Mouse (Mus musculus) stomach, embryonic 14.5 days (tissue): ENCODE results near the gene Adam15. TPM values are rescaled to one million over a fixed set of nuclear protein-coding genes. Genes with fewer than 3 reads are reported as not detected.

Experiments used
- ATAC-seq: fragments of 200-750 bp; cut with Nextera tagmentation; 2 replicates; pipeline ENCODE4 v1.8.0; 2017; ENCODE audit warnings: low read depth, moderate TSS enrichment; ENCODE audit not compliant: insufficient number of reproducible peaks, insufficient read depth, low FRiP score
- H3K27ac ChIP-seq: fragments of 300-500 bp; sonication (generic); 2 replicates; pipeline ENCODE4 v1.5.1; 2014; ENCODE audit warnings: mild to moderate bottlenecking, low read length, moderate library complexity, mixed read lengths
- H3K27me3 ChIP-seq: fragments of 300-500 bp; sonication (generic); 2 replicates; pipeline ENCODE4 v1.6.1; 2014; ENCODE audit warnings: low read length, control low read depth, mixed read lengths; ENCODE audit not compliant: control insufficient read depth, insufficient read depth
- H3K36me3 ChIP-seq: fragments of 300-500 bp; sonication (generic); 2 replicates; pipeline ENCODE4 v1.6.1; 2014; ENCODE audit warnings: mild to moderate bottlenecking, control low read depth, low read length, moderate library complexity, mixed read lengths; ENCODE audit not compliant: control insufficient read depth, insufficient read depth
- H3K4me1 ChIP-seq: fragments of 300-500 bp; sonication (generic); 2 replicates; pipeline ENCODE4 v1.6.1; 2014; ENCODE audit warnings: low read length, control low read depth, mixed read lengths; ENCODE audit not compliant: control insufficient read depth, insufficient read depth
- H3K4me2 ChIP-seq: fragments of 300-500 bp; sonication (generic); replicated peaks from 2 replicates; pipeline ENCODE4 v1.6.1; 2014; ENCODE audit warnings: low read depth, low read length, control low read depth
- H3K4me3 ChIP-seq: fragments of 300-500 bp; sonication (generic); 2 replicates; pipeline ENCODE4 v1.5.1; 2014; ENCODE audit warnings: low read depth, low read length, control low read depth
- H3K9ac ChIP-seq: fragments of 300-500 bp; sonication (generic); replicated peaks from 2 replicates; pipeline ENCODE4 v1.6.1; 2014; ENCODE audit warnings: low read depth, mild to moderate bottlenecking, control low read depth, low read length, moderate library complexity, mixed read lengths
- H3K9me3 ChIP-seq: fragments of 300-500 bp; sonication (generic); 2 replicates; pipeline ENCODE4 v1.6.1; 2016; ENCODE audit warnings: low read depth, low read length, control low read depth; ENCODE audit not compliant: control insufficient read depth
- WGBS: fragments of 180-500 bp; shearing (Covaris S2); extraction: QIAGEN DNeasy Blood & Tissue Kit; methylation state at CpG from one replicate; pipeline ENCODE4 v1.1.7; 2014; 5-methylcytosine and 5-hydroxymethylcytosine counted together
- polyA plus RNA-seq: library from polyadenylated mRNA; unstranded; fragments of >200 nt; fragmentation: Nextera tagmentation; extraction: Ambion mirVana; gene quantifications from 2 replicates; pipeline ENCODE4 v1.2.1, GENCODE M21; 2014

Adam15 gene
- polyA plus RNA-seq, 1 experiment from 2014 or later = 27.9 TPM

DNA sequence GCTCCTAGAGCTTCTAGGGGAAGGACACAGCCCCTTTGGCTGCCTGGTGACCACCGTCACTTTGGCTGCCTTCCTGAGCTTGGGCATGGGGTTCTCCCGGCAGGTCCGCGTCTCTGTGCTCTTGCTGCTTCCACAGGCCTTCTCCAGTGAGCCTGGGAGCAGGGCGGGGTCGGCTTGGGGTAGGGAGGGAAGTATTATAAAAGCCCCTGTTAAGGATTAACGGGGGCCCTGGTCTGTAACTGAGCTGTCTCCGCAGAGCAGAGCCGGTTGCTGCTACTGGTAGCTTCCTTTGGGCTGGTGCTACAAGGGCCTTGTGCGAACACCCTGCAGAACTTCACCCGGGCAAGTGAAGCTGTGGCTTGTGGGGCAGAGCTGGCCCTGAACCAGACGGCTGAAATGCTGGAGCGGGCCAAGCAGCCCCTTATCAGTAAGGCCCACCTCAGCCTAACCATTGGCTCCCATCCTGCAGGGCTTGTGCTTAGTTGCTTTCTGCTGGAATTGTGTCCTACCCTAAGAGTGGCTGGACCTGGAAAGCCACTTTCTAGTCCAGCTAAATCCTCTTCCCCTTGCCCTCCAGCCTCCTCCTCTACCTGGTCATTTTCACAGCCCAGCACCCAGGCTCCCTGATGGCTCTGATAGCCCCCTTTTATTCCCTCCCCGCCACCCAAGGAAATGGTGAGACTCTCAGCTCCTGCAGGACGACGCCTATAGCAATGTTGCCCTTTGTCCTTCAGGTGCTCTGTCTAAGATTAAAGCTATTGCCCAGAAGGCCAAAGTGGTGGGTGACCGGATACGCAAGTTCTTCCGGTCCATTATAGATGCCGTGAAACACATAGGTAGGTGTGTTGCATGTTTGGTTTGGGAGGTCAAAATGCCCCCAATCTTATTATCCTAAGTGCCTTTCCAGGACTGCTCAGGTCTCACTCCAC lies 16.0 kb upstream of the Adam15 start:
- 0 out of 2 replicates have a peak overlapping the region, but pooled peaks have one; percentile 33 for H3K9ac ChIP-seq
- 63% methylated on average over 20 of the region's 20 CpGs for WGBS
- H3K36me3 ChIP-seq = no peaks in the 10 kb centered on the region

DNA sequence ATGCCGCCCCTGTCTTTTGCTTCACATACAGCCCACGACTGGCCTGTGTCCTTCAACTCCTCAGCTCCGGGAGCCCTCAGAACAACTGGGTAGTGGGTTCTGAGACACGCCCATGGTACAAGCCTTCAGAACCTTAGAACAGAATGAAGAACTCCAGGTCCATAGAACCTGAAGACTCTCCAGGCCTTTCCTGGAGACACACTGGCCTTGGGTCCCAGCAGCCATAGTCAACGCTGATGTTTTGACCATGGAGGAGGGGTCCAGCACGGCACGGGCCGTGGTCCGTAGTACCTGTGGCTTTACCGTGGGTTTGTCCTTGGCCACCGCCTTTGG lies 15.3 kb upstream of the Adam15 start, which contains the start of gene Dcst1:
Dcst1 (minus strand) TSS at position 101 of the 333 bp plus-strand sequence.
- Histone ChIP-seq H3K36me3 (no peaks in the 10 kb centered on the region), H3K4me3 (no peak within 1 kb of the TSS), H3K4me1 (0 out of 2 replicates have a peak, but pooled peaks cover 4% of the 10 kb centered on the region), H3K9ac (0 out of 2 replicates have a peak within 1 kb of the TSS, but pooled peaks have one; percentile 33), H3K27ac (no peak within 1 kb of the TSS), H3K4me2 (no peak within 1 kb of the TSS), H3K9me3 (no peaks in the 10 kb centered on the region), H3K27me3 (no peaks in the 10 kb centered on the region)
- ATAC-seq = no peak
- 91% methylated on average over 11 of the region's 11 CpGs for WGBS

More for the DNA sequence above, 16.0 kb upstream of the Adam15 start:
- Histone ChIP-seq H3K4me1 (0 out of 2 replicates have a peak, but pooled peaks cover 4% of the 10 kb centered on the region), H3K27me3 (no peaks in the 10 kb centered on the region), H3K27ac (no peak overlapping the region), H3K9me3 (no peaks in the 10 kb centered on the region), H3K4me2 (no peak overlapping the region), H3K4me3 (no peak overlapping the region)
- no peak for ATAC-seq

DNA sequence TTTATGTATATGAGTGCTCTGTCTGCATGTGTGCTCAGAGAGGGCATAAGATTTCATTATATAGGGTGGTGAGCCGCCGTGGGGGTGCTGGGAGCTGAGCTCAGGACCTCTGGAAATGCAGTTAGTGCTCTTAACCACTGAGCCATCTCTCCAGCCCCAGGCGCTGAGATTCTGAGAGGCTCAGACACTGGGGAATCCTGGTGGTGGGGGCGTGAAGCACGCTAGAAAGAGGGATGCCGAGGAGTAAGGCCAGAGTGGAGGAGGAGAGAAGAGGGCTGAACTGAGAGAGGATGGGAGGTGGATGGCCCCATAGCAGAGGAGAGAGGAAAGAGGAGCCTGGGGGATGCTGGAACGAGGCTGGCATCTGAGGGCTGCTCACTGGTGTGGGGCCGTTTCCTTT lies 14.8 kb upstream of the Adam15 start:
- 0 out of 2 replicates have a peak, but pooled peaks cover 4% of the 10 kb centered on the region for H3K4me1 ChIP-seq
- ATAC-seq = no peak
- H3K4me3 ChIP-seq = no peak overlapping the region
- H3K27ac ChIP-seq = no peak overlapping the region
- H3K4me2 ChIP-seq = no peak overlapping the region
- H3K9me3 ChIP-seq = no peaks in the 10 kb centered on the region
- WGBS = 63% methylated on average over 8 of the region's 8 CpGs
- no peak overlapping the region for H3K9ac ChIP-seq
- H3K27me3 ChIP-seq = no peaks in the 10 kb centered on the region
- no peaks in the 10 kb centered on the region for H3K36me3 ChIP-seq

DNA sequence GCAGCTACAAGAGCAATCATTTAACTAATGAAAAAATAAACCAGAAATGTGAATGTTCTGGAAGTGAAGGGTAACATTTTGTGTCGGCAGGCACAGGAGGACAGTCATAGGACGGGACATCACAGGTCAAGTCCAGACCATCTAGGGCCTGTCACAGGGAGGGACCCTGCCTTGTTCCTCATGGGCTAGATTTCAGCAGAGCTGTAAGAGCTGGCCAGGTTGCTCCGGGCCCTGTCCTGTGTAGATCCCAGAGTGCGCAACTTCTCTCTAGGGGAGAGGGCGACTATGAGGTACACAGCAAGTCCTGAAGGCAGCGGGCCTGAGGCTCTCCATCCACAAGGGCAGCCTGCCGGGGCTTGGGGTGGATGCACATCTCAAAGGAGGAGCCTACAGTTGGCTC lies 11.9 kb upstream of the Adam15 start, which contains the start of gene Dcst2:
Dcst2 (plus strand) TSS at position 301 of the 400 bp plus-strand sequence.
- H3K27ac ChIP-seq = no peak within 1 kb of the TSS
- H3K9me3 ChIP-seq = no peaks in the 10 kb centered on the region
- H3K27me3 ChIP-seq = no peaks in the 10 kb centered on the region
- H3K4me1 ChIP-seq = 0 out of 2 replicates have a peak, but pooled peaks cover 4% of the 10 kb centered on the region
- no peak for ATAC-seq
- H3K4me3 ChIP-seq = no peak within 1 kb of the TSS
- H3K9ac ChIP-seq = no peak within 1 kb of the TSS
- no peak within 1 kb of the TSS for H3K4me2 ChIP-seq
- 81% methylated on average over 7 of the region's 7 CpGs for WGBS
- H3K36me3 ChIP-seq = no peaks in the 10 kb centered on the region

DNA sequence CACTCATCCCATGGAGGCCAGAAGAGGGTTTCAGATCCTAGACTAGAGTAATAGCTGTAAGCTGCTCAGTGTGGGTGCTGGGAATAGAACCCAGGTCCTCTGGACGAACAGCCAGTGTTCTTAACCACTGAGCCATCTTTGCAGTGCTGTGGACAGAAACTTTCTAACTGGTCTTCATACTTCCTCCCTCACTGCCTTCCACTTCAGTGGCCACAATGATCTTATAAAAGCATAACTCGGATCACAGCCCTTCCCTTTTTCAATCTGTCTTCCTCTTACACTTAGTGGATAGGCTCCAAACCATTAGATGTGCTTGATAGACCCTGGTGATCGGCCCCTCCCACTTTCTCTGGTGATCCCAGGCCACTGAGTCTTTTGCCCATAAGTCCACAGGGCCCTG lies 10.4 kb upstream of the Adam15 start:
- Histone ChIP-seq H3K4me1 (no peaks in the 10 kb centered on the region), H3K27me3 (no peaks in the 10 kb centered on the region), H3K4me3 (no peak overlapping the region), H3K9me3 (no peaks in the 10 kb centered on the region), H3K27ac (no peak overlapping the region), H3K36me3 (no peaks in the 10 kb centered on the region), H3K4me2 (no peak overlapping the region), H3K9ac (no peak overlapping the region)
- no peak for ATAC-seq
- WGBS = 78% methylated on average over 3 of the region's 3 CpGs

DNA sequence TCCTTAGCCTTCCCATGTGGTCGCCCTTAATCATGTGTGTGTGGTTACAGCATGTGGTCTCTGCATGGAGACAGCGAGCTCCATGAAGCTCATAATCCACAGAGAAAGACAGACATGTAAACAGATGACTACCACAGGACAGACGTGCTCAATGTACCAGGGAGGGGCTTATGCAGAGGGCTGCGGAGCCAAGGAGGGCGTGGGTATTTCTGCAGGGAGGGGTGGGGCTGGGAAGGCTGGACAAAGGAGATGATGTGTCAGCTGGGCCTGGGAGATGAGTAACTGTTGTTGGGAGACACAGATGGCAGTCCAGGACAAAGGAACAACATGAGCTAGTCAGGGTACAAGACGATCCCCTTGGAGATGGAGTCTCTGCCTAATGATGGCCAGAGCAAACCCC lies 9.8 kb upstream of the Adam15 start:
- WGBS = 54% methylated on average over 6 of the region's 6 CpGs
- Histone ChIP-seq H3K27me3 (no peaks in the 10 kb centered on the region), H3K9me3 (no peaks in the 10 kb centered on the region), H3K4me1 (no peaks in the 10 kb centered on the region), H3K9ac (no peak overlapping the region), H3K4me3 (no peak overlapping the region), H3K27ac (no peak overlapping the region), H3K4me2 (no peak overlapping the region), H3K36me3 (no peaks in the 10 kb centered on the region)
- no peak for ATAC-seq

DNA sequence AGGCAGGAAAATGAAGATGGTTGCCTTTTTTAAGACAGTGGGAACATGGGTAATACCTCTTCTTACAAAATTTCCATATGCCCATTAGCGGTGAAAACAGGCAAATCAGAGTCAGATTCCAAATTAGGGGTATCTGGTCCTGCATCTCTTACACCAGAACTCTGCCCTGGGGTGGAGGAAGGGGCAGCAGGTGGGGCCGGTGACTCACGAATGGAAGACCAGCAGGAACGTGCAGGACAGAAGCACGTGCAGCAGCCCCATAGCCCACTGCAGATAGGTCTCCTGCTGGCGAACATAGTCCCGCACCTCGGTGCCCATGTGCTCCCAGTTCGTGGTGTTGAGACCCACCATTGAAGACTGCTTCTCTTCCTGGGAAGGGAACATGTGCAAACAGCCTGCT lies 6.2 kb upstream of the Adam15 start:
- Histone ChIP-seq H3K4me3 (no peak overlapping the region), H3K4me2 (no peak overlapping the region), H3K27me3 (no peaks in the 10 kb centered on the region), H3K9me3 (no peaks in the 10 kb centered on the region), H3K9ac (no peak overlapping the region), H3K4me1 (no peaks in the 10 kb centered on the region), H3K36me3 (no peaks in the 10 kb centered on the region), H3K27ac (no peak overlapping the region)
- ATAC-seq = no peak
- WGBS = 66% methylated on average over 9 of the region's 9 CpGs

DNA sequence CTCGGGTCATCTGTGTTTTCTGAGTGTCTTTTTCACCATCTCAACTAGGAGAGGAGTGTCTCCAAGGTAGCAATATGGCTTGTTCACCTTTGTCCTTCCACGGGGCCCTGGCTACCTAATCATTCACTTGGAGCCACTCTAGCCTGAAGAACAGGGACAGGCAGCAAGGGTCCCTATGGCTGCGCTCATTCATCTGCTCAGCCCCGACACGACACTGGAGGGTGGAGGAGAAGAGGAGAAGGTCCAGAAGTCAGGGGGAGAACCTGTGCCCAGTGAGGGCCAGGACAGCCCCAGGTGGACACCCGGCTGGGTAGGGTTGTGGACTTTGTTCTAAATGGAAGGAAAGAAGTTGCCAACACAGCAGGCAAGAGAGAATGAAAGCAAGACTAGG lies 5.7 kb upstream of the Adam15 start:
- H3K36me3 ChIP-seq = no peaks in the 10 kb centered on the region
- no peak for ATAC-seq
- H3K27me3 ChIP-seq = no peaks in the 10 kb centered on the region
- 73% methylated on average over 6 of the region's 6 CpGs for WGBS
- no peak overlapping the region for H3K27ac ChIP-seq
- H3K9ac ChIP-seq = no peak overlapping the region
- H3K4me3 ChIP-seq = no peak overlapping the region
- H3K4me1 ChIP-seq = peaks cover under 1% of the 10 kb centered on the region; the same call in 1 of the 2 replicates
- no peak overlapping the region for H3K4me2 ChIP-seq
- no peaks in the 10 kb centered on the region for H3K9me3 ChIP-seq
